Mouse (Mus musculus): ENCODE results near the gene Phyhd1.

Gene Phyhd1

DNA sequence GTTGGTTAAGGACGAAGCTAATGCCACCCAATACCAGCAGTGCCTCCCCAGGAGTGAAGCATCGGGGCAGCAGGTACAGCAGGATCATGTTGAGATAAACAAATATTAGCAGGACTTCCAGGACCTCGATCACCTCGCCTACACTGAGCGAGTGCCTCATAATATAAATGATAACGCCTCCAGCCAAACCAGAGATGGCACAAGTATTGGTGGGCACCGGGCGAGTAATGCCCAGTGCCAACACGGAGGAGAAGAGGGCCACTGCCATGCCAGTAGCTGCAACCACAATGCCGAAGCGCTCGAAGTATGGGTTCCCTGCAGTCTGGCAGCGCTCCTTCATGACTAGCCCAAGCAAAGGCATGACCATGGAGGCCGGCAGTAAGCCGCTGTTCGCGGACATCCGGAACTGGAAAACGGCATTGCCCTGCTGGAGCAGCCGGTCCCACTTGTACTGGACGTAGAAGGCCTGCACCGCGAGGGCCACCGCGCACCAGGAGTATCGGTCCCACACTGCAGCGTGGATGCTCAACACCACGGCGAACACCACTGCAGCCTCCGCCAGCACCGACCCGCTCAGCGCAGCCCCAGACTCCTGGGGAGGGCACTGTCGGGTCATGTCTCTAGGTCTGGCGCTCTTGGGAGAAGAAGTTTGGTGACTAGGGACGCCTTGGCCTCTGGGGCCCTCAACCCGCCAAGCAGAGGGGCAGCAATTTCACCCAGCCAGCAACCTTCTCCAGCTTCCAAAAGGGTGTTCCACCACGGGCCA is 19.6 kb downstream of the Phyhd1 start:
- DNase-seq (ENCODE audit: low spot score in 2 of 2), result peak in 1 of 2 experiments; percentile 35

DNA sequence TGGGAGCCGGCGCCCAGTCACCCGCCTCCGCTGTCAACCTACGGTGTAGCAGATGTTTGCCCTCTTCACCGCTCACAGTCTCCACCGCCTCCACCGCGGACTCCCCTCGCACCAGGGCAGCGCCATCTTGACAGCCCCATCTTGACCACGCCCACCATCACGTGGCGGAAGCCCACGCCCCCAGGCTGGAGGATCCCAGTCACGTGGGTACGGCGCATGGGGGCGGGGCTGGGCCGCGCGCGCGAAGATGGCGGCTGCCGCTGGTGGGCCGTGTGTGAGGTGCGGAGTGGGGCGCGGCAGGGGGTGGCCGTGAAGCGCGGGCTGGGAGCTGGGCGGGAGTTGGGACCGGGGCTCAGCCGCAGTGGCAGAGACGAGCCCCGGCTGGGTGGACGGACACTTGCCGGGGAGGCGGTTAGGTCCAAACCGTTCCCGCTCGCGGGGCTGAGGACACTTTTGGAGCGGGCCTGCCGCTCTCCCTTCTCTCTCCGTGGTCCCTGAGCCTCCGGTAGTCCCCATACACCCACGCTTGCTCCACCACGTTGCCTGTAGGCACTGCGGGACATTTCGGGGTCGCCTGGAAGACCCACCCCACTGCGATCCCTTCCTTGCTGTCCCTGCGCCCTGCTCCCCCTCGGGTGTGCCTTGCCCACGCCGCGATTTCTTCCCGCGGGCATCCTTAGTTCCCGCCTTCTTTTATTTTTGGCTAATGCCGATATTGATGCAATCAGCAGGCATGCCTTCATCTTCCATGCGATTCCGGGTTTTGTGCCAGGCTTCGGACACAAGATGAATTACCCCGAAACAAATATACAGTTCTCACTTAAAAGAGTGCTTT is 20.4 kb downstream of the Phyhd1 start, which contains the start of the genes Dolk and Nup188:
Gene Dolk (minus strand): TSS at position 143 of the 835 bp plus-strand sequence.
Gene Nup188 (plus strand): TSS at position 206 of the 835 bp plus-strand sequence.
- peak; percentile 92 to 97 for DNase-seq (ENCODE audit: low spot score in 2 of 2)

DNA sequence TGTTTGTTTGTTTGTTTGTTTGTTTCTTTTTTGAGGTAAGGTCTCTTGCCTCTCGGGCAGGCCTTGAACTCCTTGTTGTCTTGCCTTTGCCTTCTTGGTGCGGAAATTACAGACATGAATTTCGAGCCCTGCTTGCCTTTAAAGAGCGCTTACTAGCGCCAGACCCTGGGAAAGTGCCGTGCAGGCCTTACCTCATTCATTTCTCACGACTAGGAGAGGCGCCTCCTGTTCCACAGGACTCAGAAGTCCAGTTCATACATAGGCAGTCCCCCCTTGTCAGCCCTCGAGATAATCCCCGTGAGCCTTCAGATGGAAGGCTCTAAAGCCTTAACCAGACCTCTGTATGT is 21.0 kb downstream of the Phyhd1 start:
- no peak for DNase-seq (ENCODE audit: low spot score in 2 of 2)

DNA sequence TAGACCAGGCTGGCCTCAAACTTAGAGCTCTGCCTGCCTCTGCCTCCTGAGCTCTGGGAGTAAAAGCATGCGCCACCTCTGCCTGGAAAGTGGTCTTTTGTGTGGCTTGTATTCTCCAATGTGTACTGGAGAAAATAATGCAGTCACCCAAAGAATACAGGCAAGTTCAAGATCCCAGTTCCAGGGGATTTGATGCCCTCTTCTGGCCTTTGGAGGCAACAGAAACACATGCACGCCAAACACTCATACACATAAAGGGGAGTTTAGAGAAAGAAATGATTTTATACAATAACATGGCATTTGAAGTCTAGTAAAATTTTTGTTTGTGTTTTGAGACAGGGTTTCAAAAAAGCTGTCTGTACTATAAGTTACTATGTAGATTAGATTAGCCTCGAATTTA is 33.5 kb downstream of the Phyhd1 start:
- no peak for DNase-seq (ENCODE audit: low spot score in 2 of 2)

DNA sequence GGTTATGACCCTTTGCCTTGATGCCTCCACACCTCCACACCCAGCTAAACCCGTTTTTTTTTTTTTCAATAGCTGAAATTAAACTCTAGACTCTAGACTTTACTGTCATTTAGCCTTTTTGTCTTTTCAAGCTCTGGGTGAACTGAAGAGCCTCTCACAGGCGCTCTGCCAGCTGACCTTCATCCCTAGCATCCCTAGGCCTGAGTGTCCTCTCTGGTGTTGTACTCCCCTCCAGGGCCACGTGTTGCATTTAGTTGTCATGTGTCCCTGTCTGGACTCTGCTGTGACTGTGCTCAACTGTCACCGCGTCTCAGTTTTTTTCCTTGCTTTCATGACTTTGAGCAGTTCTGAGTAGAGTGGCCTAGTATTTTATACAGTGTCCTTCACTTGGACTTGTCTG is 34.0 kb downstream of the Phyhd1 start:
- no peak for DNase-seq (ENCODE audit: low spot score in 2 of 2)

DNA sequence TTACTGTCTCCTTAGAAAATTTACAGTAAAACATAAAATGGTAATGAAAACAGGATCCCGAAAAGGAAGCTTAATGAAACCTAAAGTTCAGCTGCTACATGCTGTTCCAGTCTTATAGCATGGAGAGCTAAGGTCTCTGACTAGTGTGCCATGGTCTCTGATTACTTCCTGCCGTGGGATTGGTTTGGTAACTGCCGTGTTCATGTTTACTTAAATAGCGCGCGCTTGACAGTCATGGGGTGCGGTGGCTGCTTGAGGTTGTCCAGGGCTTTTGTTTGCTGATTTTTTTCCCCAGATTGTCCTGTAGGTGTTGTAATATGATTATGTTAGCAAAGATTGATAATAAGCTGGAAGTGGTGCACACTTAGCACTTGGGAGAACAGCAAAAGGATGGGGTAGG is 40.1 kb downstream of the Phyhd1 start:
- DNase-seq (ENCODE audit: low spot score in 2 of 2), result no peak

DNA sequence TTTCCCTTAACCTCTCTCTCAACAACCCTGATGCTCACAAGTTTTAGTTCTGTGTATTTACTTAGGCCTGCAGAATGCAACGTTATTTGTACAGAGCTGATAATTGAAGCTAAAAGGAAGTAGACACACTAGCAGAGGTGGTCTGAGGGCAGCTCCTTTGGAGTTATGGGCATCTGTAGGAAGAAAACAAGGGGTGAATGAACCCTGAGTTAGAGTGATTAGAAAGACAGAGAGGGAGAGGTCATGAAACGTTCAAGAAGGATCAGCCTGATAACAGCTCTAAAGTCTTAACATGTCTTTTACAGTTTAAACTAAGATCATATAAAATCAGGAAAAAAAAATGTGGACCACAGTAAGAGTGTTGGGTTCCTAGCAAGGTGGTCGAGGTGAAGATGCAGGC is 43.3 kb downstream of the Phyhd1 start:
- no peak for DNase-seq (ENCODE audit: low spot score in 2 of 2)

DNA sequence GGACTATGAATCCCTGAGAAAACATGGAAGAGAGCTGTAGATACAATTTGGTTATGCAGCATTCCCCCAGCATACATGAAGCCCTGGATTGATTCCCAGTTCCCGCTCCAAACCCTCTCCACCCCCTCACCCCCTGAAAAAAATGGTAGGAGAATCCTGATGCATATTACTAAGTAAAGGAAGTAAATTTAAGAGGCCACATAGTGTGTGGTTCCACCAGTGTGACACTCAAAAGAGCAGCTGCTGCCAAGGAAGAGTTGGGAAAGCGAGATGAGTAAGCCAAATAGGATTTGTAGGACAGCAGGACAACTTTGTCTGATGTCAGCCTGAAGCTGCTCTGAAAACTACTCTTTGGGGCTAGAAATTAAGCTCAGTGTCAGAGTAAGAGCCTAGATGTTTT is 45.5 kb downstream of the Phyhd1 start:
- DNase-seq (ENCODE audit: low spot score in 2 of 2), result no peak

DNA sequence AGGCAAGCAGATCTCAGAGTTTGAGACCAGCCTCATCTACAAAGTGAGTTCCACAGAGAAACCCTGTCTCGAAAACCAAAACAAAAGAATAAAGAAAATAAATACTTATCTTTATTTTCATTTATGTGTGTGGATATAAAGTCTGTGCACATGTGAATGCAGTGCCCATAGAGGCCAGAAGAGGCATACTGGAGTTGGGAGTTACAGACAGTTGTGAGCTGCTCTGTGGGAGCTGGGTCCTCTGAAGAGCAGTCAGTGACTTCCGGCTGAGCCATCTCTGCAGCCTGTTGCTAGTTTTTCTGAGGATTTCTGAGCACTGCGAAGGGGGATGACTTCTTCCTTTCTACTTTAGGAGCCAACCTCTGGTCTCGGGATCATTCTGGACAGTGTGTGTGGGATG is 50.1 kb downstream of the Phyhd1 start:
- DNase-seq (ENCODE audit: low spot score in 2 of 2), result no peak

DNA sequence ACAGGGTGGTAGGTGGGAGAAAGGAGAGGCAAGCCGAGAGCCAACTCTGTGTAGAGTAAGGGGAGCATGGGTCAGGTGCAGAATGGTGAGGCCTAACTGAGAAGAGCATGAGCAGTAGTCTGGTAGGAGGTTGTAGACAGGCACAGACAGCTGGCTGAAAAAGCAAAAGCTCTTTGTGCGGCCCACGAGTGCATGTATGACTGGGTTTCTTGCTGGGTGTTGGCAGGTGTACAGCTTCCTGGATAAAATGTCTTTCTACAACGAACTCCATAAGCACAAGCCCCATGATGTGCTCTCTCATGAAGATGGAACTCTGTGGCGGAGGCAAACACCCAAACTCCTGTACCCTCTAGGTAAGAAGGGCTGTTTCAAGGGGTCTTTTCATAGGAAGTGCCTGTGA is 51.0 kb downstream of the Phyhd1 start:
- DNase-seq (ENCODE audit: low spot score in 2 of 2), result no peak

DNA sequence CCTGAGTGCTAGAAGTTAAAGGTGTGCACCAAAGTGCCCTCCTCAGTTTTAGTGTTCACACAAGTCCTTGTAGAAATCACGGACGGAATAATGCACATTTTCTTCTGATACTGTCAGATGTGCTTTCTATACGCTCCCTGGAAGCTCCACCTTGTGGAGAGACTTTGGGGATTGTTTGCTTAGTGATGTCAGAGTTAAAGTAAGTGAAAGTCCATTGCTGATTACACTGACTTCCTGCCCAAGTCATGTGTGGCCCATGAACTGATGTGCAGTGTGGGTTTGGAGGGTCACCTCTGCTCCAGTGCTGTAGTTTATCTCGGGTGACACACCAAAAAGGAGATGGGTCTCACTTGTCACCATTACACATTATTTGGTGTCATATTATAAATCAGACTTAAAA is 53.3 kb downstream of the Phyhd1 start:
- DNase-seq (ENCODE audit: low spot score in 2 of 2), result no peak

DNA sequence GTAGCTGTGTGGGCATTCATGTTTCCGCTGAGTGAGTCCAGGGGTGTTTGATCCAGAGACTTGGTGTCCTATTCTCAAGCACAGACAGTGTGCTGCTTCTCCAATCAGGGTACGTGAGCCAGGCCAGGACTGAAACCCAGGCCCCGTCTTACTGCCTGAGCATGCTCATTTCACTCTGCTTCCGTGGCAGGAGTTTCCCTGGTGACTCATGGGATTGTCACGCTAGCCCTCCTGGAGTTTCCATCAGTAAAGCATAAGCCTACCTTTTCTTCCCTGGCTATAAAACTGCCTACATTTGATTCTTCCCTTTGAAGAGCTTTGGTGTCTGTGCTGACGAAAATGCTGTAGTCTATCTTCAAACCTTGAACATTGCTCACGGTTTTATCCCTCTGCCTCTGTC is 57.1 kb downstream of the Phyhd1 start:
- no peak for DNase-seq (ENCODE audit: low spot score in 2 of 2)

DNA sequence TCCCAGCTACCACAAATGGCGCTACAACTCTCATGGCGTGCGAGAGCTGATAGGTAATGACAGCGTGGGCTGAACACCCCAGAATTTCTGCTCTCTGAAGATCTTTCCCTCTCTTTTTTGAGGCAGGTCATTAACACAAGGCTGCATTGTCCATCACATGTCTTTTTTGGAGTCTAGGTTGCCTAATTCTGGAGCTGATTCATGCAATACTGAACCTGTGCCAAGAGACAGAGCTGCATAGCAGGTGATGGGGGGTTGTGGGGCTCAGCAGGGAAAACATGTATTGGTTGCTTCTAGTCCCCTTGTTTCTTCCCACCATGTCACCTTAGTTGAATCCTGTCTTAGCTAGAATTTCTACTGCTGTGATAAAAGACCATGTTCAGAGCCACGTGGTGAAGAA is 59.3 kb downstream of the Phyhd1 start:
- no peak for DNase-seq (ENCODE audit: low spot score in 2 of 2)

DNA sequence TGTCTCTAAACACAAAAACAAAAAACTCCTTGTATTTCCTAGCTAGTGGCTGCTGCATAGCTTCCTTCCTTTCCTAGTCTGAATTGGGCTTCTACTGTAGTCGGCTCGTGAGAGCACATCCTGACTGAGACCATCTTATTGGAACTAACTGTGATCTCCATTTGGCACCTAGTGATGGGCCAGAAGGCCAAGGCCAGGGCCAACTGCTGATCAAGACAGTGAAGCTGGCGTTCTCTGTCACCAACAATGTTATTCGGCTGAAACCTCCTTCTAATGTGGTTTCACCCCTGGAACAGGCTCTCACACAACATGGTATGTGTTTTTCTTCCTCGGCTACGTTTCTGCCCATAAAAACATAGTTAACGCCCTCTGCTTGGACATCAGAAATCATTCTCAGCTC is 61.3 kb downstream of the Phyhd1 start:
- no peak for DNase-seq (ENCODE audit: low spot score in 2 of 2)

DNA sequence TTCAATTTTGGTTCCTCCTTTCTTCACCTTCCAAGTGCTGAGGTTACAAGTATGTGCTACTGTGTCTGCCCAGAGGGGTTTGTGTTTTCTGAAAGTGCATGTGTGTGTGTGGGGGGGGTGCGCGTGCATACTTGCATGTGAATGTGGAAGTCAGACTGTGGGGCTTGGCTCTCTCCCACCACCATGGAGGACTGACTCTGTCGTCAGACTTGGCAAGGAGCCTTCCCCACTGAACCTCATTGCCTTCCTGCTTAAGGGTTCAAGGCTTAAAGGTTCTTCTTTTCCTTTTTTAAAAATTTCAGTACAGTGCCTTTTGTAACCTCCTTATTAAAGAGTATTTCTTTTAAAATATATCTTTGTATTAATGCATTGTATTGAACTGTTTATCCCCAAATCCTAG is 62.8 kb downstream of the Phyhd1 start:
- DNase-seq (ENCODE audit: low spot score in 2 of 2), result no peak
